Mouse (Mus musculus): ENCODE results near the gene Zfp827. TPM values are rescaled to one million over a fixed set of nuclear protein-coding genes. Genes with fewer than 3 reads are reported as not detected.

Zfp827 gene
- polyA plus RNA-seq, 1 experiment: 3.5 TPM

GRCm38 (mm10) chr8:79141592-79141991, 113.4 kb downstream of the Zfp827 start:
- Histone ChIP-seq H3K4me1 (ENCODE audit: control insufficient read depth, insufficient read depth, low read length) (no peaks in the 10 kb centered on the region), H3K27me3 (ENCODE audit: control insufficient read depth, insufficient read depth, low read length, poor library complexity, severe bottlenecking) (no peaks in the 10 kb centered on the region), H3K9me3 (replicated peaks; ENCODE audit: control insufficient read depth, insufficient read depth, low read length, poor library complexity, severe bottlenecking) (no peaks in the 10 kb centered on the region), H3K36me3 (ENCODE audit: control insufficient read depth, insufficient read depth, low read length, poor library complexity, severe bottlenecking) (no peaks in the 10 kb centered on the region), H3K27ac (ENCODE audit: insufficient read depth, low read length) (no peak overlapping the region), H3K9ac (ENCODE audit: low read depth, poor library complexity, severe bottlenecking) (no peak overlapping the region), H3K4me3 (ENCODE audit: low read depth, low read length) (no peak overlapping the region)
- TF ChIP-seq EP300 (IDR thresholded peaks at IDR 0.05; ENCODE audit: insufficient read depth, low read depth, low read length): no peak
- no peak for TF ChIP-seq POLR2A (IDR thresholded peaks at IDR 0.05; ENCODE audit: insufficient read depth, low read length)
- TF ChIP-seq CTCF (IDR thresholded peaks at IDR 0.05; ENCODE audit: low read depth, low read length): no peak

GRCm38 (mm10) chr8:79143729-79144128, 115.5 kb downstream of the Zfp827 start:
- Histone ChIP-seq H3K9ac (ENCODE audit: low read depth, poor library complexity, severe bottlenecking) (no peak overlapping the region), H3K4me3 (ENCODE audit: low read depth, low read length) (no peak overlapping the region), H3K9me3 (replicated peaks; ENCODE audit: control insufficient read depth, insufficient read depth, low read length, poor library complexity, severe bottlenecking) (no peaks in the 10 kb centered on the region), H3K4me1 (ENCODE audit: control insufficient read depth, insufficient read depth, low read length) (no peaks in the 10 kb centered on the region), H3K36me3 (ENCODE audit: control insufficient read depth, insufficient read depth, low read length, poor library complexity, severe bottlenecking) (no peaks in the 10 kb centered on the region), H3K27ac (ENCODE audit: insufficient read depth, low read length) (no peak overlapping the region), H3K27me3 (ENCODE audit: control insufficient read depth, insufficient read depth, low read length, poor library complexity, severe bottlenecking) (no peaks in the 10 kb centered on the region)
- no peak for TF ChIP-seq CTCF (IDR thresholded peaks at IDR 0.05; ENCODE audit: low read depth, low read length)
- no peak for TF ChIP-seq EP300 (IDR thresholded peaks at IDR 0.05; ENCODE audit: insufficient read depth, low read depth, low read length)

GRCm38 (mm10) chr8:79145210-79145609, 117.0 kb downstream of the Zfp827 start:
- no peak overlapping the region for H3K27ac ChIP-seq (ENCODE audit: insufficient read depth, low read length)
- H3K9me3 ChIP-seq (replicated peaks; ENCODE audit: control insufficient read depth, insufficient read depth, low read length, poor library complexity, severe bottlenecking): no peaks in the 10 kb centered on the region
- no peaks in the 10 kb centered on the region for H3K4me1 ChIP-seq (ENCODE audit: control insufficient read depth, insufficient read depth, low read length)
- H3K9ac ChIP-seq (ENCODE audit: low read depth, poor library complexity, severe bottlenecking): no peak overlapping the region
- no peak overlapping the region for H3K4me3 ChIP-seq (ENCODE audit: low read depth, low read length)
- no peak for TF ChIP-seq CTCF (IDR thresholded peaks at IDR 0.05; ENCODE audit: low read depth, low read length)
- TF ChIP-seq EP300 (IDR thresholded peaks at IDR 0.05; ENCODE audit: insufficient read depth, low read depth, low read length): no peak
- no peak for TF ChIP-seq POLR2A (IDR thresholded peaks at IDR 0.05; ENCODE audit: insufficient read depth, low read length)
- no peaks in the 10 kb centered on the region for H3K36me3 ChIP-seq (ENCODE audit: control insufficient read depth, insufficient read depth, low read length, poor library complexity, severe bottlenecking)
- no peaks in the 10 kb centered on the region for H3K27me3 ChIP-seq (ENCODE audit: control insufficient read depth, insufficient read depth, low read length, poor library complexity, severe bottlenecking)

DNA sequence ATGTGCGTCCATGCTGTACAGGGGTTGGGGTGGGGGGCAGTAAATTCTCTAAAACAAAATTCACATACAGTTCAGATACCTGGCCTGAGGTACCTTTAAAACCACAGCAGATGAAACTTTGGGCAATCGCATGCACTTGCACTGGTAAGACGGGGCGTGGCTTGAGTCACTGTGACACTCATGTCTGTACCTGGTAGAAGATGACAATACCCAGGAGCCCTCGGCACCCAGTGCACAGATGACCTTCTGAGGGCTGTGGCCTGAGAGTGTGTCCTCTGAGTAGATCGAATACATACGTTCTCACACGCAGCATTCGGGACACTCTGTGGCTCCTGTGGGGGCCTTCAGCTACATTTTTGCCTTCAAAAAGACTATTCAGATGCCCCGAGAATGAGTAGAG, 117.4 kb downstream of the Zfp827 start:
- no peaks in the 10 kb centered on the region for H3K36me3 ChIP-seq (ENCODE audit: control insufficient read depth, insufficient read depth, low read length, poor library complexity, severe bottlenecking)
- no peak for TF ChIP-seq CTCF (IDR thresholded peaks at IDR 0.05; ENCODE audit: low read depth, low read length)
- TF ChIP-seq POLR2A (IDR thresholded peaks at IDR 0.05; ENCODE audit: insufficient read depth, low read length): no peak
- no peak for TF ChIP-seq EP300 (IDR thresholded peaks at IDR 0.05; ENCODE audit: insufficient read depth, low read depth, low read length)
- H3K4me1 ChIP-seq (ENCODE audit: control insufficient read depth, insufficient read depth, low read length): no peaks in the 10 kb centered on the region
- no peak overlapping the region for H3K27ac ChIP-seq (ENCODE audit: insufficient read depth, low read length)
- H3K4me3 ChIP-seq (ENCODE audit: low read depth, low read length): no peak overlapping the region
- no peaks in the 10 kb centered on the region for H3K27me3 ChIP-seq (ENCODE audit: control insufficient read depth, insufficient read depth, low read length, poor library complexity, severe bottlenecking)
- no peak overlapping the region for H3K9ac ChIP-seq (ENCODE audit: low read depth, poor library complexity, severe bottlenecking)
- H3K9me3 ChIP-seq (replicated peaks; ENCODE audit: control insufficient read depth, insufficient read depth, low read length, poor library complexity, severe bottlenecking): no peaks in the 10 kb centered on the region

- H3K36me3 ChIP-seq (ENCODE audit: control insufficient read depth, insufficient read depth, low read length, poor library complexity, severe bottlenecking): no peaks in the 10 kb centered on the region
These were observed 120.6 kb downstream of the Zfp827 start for GRCm38 (mm10) chr8:79148799-79149198.

GRCm38 (mm10) chr8:79149880-79150279, 121.6 kb downstream of the Zfp827 start:
- Histone ChIP-seq H3K36me3 (ENCODE audit: control insufficient read depth, insufficient read depth, low read length, poor library complexity, severe bottlenecking) (no peaks in the 10 kb centered on the region), H3K27me3 (ENCODE audit: control insufficient read depth, insufficient read depth, low read length, poor library complexity, severe bottlenecking) (no peaks in the 10 kb centered on the region), H3K9me3 (replicated peaks; ENCODE audit: control insufficient read depth, insufficient read depth, low read length, poor library complexity, severe bottlenecking) (no peaks in the 10 kb centered on the region), H3K4me3 (ENCODE audit: low read depth, low read length) (no peak overlapping the region), H3K27ac (ENCODE audit: insufficient read depth, low read length) (no peak overlapping the region), H3K9ac (ENCODE audit: low read depth, poor library complexity, severe bottlenecking) (no peak overlapping the region), H3K4me1 (ENCODE audit: control insufficient read depth, insufficient read depth, low read length) (peaks cover 2% of the 10 kb centered on the region)
- TF ChIP-seq CTCF (IDR thresholded peaks at IDR 0.05; ENCODE audit: low read depth, low read length) (no peak), EP300 (IDR thresholded peaks at IDR 0.05; ENCODE audit: insufficient read depth, low read depth, low read length) (no peak), POLR2A (IDR thresholded peaks at IDR 0.05; ENCODE audit: insufficient read depth, low read length) (no peak)

More at GRCm38 (mm10) chr8:79148799-79149198, 120.6 kb downstream of the Zfp827 start:
- H3K27ac ChIP-seq (ENCODE audit: insufficient read depth, low read length): no peak overlapping the region
- H3K4me1 ChIP-seq (ENCODE audit: control insufficient read depth, insufficient read depth, low read length): peaks cover 2% of the 10 kb centered on the region
- no peaks in the 10 kb centered on the region for H3K27me3 ChIP-seq (ENCODE audit: control insufficient read depth, insufficient read depth, low read length, poor library complexity, severe bottlenecking)
- TF ChIP-seq EP300 (IDR thresholded peaks at IDR 0.05; ENCODE audit: insufficient read depth, low read depth, low read length) (no peak), POLR2A (IDR thresholded peaks at IDR 0.05; ENCODE audit: insufficient read depth, low read length) (no peak), CTCF (IDR thresholded peaks at IDR 0.05; ENCODE audit: low read depth, low read length) (no peak)
- H3K9ac ChIP-seq (ENCODE audit: low read depth, poor library complexity, severe bottlenecking): no peak overlapping the region
- no peak overlapping the region for H3K4me3 ChIP-seq (ENCODE audit: low read depth, low read length)
- H3K9me3 ChIP-seq (replicated peaks; ENCODE audit: control insufficient read depth, insufficient read depth, low read length, poor library complexity, severe bottlenecking): no peaks in the 10 kb centered on the region
